Mouse (Mus musculus) monocyte, adult 5-6 weeks (primary cell): ENCODE data around the gene Prkce. TPM values are rescaled to one million over a fixed set of nuclear protein-coding genes. Genes with fewer than 3 reads are reported as not detected.

Source experiments
- ATAC-seq: fragments of 153-309, 156-312 bp; replicated peaks from 2 replicates; pipeline ENCODE4 v1.8.0; 2017; ENCODE audit warnings: mild to moderate bottlenecking; ENCODE audit not compliant: low TSS enrichment, insufficient number of reproducible peaks, severe bottlenecking, poor library complexity, low FRiP score
- total RNA-seq: library from RNA; stranded (forward); fragments of 200-1000, 200-491, 200-594 nt; gene quantifications from 3 replicates; pipeline ENCODE4 v1.2.3, GENCODE M21; 2017

Prkce gene
- total RNA-seq, 1 experiment from 2014 or later, result 21.1 TPM

DNA sequence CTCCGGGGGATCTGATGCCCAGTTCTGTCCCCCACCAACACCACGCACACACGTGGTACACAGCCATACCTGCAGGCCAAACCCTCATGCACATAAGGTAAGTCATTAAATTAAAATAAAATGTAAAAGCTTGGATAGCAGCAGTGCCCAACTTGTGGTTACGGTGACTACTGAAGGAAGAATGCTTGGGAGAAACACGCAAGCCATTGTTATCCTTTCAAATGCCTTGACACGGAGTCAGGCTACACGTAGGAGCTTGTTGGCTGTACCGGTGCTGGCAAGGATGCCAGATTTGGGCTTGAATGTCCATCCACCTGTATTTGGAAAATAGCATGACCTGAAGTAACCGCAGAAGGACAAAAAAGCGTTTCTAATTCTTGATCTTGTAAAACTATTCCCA lies 423.7 kb downstream of the Prkce start:
- no peak for ATAC-seq

DNA sequence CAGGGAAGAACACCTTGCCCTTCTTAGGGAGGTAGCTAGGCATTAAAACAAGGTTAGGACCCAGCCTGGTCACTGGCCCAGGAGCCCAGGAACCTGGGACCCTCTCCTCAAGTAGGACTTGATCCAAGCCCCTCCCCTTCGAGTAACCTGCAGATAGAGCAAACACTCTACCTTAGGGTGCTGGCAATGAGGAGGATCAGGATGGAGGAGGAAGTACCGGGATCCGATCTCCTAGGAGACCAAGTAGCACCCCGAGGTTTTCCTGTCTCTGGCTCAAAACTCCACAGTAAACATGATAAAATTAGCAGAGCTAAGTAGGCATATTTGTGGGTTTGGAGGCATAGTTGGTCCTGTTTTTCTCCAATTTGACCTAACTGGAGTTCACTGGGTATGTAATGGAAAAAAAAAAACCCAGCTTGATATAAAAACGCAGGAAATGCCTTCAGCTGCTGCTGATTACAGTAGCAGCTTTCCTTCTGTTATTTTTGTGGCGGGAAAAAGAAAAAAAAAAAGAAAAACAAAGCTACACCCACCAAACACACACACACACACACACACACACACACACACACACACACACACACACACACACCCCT lies 425.5 kb downstream of the Prkce start:
- no peak for ATAC-seq

DNA sequence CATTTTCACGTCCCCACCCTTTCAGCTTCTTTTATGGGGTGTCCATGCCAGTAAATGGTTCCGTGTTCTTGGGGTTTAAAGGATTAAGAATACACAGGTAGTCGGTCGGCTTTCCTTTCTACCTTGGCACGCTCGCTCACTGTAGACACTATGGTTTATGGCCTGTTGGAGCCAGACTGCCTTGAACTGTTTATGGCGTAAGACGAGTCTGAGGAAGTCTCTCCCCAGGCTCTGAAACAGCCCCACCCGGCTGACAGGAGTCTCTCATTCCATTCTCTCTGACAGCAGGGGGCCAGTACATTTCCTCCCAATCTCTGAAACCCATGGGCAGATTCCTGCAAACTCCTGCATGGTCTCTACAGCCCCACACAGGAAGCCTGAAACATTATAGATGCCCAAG lies 427.9 kb downstream of the Prkce start:
- ATAC-seq, result no peak

DNA sequence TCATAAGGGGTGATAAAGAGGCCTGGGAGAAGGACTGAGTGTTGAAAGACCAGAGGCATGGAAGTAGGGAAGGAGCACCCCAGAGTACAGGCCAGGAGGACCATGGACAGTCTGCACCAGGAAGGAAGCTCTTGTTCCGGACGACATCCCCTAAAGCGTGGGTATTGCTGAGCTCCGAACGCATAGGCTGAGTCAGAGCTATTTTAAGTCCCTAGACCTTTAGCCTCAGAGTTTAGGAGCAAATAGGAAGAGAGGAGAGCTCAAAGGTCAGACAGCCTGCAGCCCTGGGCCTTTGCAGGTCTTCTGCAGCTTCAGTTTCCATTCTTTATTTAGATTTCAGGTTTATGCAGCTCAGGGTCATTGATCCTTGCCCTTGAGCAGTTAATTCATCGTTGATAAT lies 433.5 kb downstream of the Prkce start:
- no peak for ATAC-seq

- no peak for ATAC-seq
Observed at GRCm38 (mm10) chr17:86601901-86602300, 434.3 kb downstream of the Prkce start.

- ATAC-seq, result no peak
Observed at GRCm38 (mm10) chr17:86603848-86604444, 436.4 kb downstream of the Prkce start.

- no peak for ATAC-seq
Observed at GRCm38 (mm10) chr17:86607981-86608380, 440.4 kb downstream of the Prkce start.

- ATAC-seq, result no peak
Observed at GRCm38 (mm10) chr17:86610271-86610969, 442.8 kb downstream of the Prkce start.

DNA sequence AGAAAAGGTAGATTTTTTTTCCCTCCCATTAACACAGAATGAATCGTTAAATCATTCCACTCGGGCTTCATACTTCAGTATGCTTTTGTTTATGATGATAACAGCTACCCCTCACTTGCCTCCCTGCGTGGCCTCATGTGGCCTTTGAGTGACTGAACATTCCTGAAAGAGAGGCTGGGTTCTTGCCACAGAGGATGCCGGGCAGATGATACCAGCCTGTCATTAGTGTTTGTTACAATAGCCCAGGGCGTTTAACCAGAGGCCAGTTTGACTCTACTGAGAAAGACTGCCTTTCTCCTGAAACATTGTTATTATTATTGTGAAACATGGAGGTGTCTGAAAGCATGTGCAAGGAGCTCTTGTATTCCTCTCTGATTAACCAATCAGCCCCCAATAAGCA lies 444.2 kb downstream of the Prkce start:
- no peak for ATAC-seq

DNA sequence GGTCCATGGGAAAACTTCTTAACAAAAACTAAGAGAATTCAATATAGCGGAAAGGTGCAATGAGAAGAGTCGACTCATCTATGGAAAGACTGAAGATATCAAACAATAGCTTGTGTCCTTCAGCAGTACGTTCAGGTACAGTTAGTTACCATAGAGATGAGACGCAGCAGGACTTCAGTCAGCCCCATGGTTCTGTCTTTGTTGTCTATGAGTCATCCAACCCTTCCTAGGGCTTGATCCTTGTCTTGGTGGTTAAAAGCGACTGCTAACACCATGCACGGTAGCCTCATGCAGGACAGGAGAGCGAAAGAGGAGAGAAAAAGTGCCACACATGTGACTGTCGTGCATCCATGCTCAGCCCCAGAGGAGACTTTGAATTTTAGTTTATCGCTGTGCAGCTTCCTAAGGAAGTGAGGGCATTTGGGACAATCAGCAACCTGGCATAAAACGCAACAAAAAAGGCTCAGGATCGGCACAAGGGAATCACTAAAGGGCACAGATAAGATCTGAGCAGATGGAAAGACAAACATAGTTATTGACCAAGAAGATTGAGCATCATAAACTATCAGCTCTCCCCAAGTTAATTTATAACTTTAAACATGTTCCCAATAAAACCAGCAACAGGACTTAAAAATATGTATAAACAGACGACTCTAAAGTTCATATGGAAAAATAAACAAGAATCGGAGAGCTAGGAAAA lies 448.2 kb downstream of the Prkce start:
- no peak for ATAC-seq

DNA sequence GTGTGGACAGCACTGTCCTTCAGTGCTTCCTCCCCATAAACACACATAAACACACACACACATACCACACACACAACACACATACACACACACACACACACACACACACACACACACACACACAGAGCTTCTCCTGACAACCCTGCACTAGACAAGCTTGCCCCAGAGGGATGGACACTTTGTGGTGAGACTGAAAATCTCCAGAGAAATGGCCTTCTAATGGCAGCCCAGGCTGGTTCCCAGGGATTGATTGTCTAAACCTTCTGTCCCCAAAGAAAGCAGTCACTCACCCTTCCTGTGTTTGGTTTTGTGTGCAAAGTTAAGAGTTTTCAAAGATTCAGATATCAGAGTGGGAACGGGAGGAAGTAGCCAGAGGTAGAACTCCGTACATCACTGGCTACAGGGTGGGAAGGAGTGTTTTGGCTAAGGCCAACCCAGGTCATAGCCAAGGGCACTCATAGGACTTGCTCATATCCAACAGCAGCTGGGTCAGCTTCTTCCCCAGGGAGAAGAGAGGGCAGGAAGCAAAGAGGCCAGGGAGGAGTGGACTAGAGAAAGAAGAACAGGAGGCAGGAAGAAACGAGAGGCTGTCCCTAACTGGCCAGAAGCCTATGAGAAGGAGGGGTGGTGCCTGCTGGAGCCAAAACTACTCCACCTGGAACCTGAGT lies 450.1 kb downstream of the Prkce start:
- ATAC-seq, result no peak

- ATAC-seq, result no peak
Observed at GRCm38 (mm10) chr17:86618431-86618861, 450.9 kb downstream of the Prkce start.

DNA sequence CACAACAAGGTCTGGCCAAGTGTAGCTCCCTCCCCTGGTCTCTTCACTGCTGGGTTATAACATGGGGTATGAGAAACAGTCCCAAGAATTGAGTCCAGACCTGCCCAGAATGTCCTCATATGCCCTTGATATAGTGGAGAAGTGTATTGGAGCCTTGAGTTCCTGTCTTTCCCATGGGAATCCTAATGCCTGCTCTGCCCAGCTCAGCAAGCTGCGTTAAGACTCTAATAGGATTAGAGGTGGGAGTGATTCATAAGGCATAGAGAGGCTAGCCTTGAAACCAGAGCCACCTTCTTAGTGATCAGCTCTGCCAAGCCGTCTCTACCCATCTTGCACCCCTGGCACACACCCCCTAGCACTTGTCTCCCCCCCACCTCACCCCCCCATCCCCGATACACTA lies 455.3 kb downstream of the Prkce start:
- no peak for ATAC-seq

GRCm38 (mm10) chr17:86626523-86626922 lies 458.9 kb downstream of the Prkce start:
- no peak for ATAC-seq

GRCm38 (mm10) chr17:86633131-86633530 lies 465.5 kb downstream of the Prkce start:
- ATAC-seq, result no peak

DNA sequence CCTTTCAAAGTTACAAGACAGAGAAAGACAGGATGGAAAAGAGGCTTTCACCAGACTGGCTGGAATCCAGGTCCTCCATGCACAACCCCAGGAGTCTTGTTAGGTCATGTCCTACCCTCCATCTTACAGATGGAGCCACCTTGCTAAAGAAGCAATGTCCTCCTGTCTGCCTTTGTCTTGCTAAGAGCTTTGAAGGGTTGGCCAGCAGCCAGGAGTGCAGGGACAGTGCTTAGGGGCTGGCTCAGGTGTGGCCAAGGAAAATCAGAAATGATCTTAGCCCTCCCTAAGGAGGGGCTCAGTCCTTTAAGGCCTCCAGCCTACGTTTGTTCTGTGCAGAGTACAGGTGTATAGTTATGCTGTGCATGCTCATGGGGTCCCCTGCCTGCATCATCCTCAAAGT lies 469.7 kb downstream of the Prkce start:
- no peak for ATAC-seq

GRCm38 (mm10) chr17:86639279-86639678 lies 471.7 kb downstream of the Prkce start:
- no peak for ATAC-seq

GRCm38 (mm10) chr17:86647226-86647625 lies 479.6 kb downstream of the Prkce start:
- ATAC-seq, result no peak

DNA sequence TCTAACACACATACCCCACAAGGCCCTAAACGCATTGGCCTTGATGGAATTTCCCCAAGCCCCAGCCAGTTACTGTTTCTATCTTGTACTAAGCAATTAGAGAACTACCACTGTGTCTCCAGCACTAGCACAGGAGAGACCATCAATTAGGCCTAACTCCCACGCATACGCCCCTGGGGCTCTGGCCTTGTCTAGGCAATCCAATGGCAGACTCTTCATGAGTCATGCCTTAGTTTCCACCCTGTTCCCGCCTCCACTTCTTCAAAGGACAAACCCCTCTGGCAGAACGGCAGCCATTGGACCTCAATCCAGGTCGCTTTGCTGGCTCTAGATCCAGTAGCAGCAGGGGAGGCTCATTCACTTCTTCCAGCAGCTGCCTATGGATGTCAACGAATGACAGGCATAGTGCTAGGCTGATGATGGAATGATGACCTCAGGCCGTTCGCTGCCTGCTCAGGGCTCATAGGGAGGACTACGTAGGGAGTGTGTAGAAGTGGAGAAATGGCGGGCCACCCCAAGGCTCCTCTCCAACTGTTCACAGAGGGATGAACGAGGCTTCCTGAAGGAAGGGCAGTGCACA lies 481.4 kb downstream of the Prkce start:
- ATAC-seq, result no peak
